Mouse (Mus musculus): ENCODE data around the gene Tnrc6c.

GRCm38 (mm10) chr11:117772352-117772751 lies 118.3 kb downstream of the Tnrc6c start:
- no peak for TF ChIP-seq CTCF (IDR thresholded peaks at IDR 0.05; ENCODE audit: low read depth)
- TF ChIP-seq EP300 (IDR thresholded peaks at IDR 0.05; ENCODE audit: low read depth), result no peak

All from liver, postnatal 0 days (tissue).